Mouse (Mus musculus): Measurements from ENCODE around the gene Mrgprf. TPM values are rescaled to one million over a fixed set of nuclear protein-coding genes. Genes with fewer than 3 reads are reported as not detected.

The Mrgprf gene
- total RNA-seq, 1 experiment, result 0.49 TPM

DNA sequence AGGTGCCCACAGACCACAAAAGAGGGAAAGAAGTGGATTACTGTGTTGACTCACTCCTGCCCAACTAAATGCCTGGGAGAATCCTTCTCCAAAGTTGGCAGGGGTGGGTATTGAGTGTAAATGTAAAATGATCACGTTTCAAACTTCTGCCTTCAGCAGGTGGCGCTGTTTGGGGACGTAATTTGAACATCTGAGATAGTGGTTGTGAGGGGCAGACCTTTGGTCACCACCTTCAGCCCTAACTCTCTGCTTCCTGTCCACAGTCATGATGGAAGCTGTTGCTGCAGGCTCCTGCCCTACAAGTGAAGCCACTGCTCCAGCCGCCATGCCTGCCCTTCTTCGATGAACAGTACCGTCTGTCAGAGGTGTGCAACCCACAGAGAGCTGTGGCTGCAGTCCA lies 6.8 kb upstream of the Mrgprf start:
- no peaks in the 10 kb centered on the region for H3K36me3 ChIP-seq (ENCODE audit: control insufficient read depth, insufficient read depth, low read length, poor library complexity, severe bottlenecking)
- DNase-seq (ENCODE audit: low read depth, low spot score), result peak; percentile 51
- no peaks in the 10 kb centered on the region for H3K4me1 ChIP-seq (ENCODE audit: control insufficient read depth in 2 of 2, insufficient read depth in 2 of 2, low read length in 2 of 2, poor library complexity in 1 of 2)
- in situ Hi-C loops (cut with MboI; ENCODE audit: low sequenced_read_pairs in 2 of 2, unreplicated experiment in 2 of 2), result no loop called here
- TF ChIP-seq ZNF384 (IDR thresholded peaks at IDR 0.05; ENCODE audit: low read depth, low read length) (no peak), CHD2 (IDR thresholded peaks at IDR 0.05; ENCODE audit: low read depth, low read length) (no peak), HCFC1 (IDR thresholded peaks at IDR 0.05; ENCODE audit: borderline replicate concordance, insufficient read depth, low read length) (no peak), MAFK (IDR thresholded peaks at IDR 0.05; ENCODE audit: insufficient read depth, low read depth, low read length) (no peak), ZC3H11A (IDR thresholded peaks at IDR 0.05; ENCODE audit: borderline replicate concordance, low read depth, low read length) (no peak)
- H3K4me3 ChIP-seq (ENCODE audit: insufficient read depth in 1 of 2, low read depth in 1 of 2, low read length in 2 of 2, poor library complexity in 1 of 2, severe bottlenecking in 1 of 2), result no peak overlapping the region
- H3K27ac ChIP-seq (ENCODE audit: insufficient read depth, low read depth, low read length, poor library complexity, severe bottlenecking), result no peak overlapping the region
- no peak overlapping the region for H3K9ac ChIP-seq (ENCODE audit: insufficient read depth, low read depth, low read length, poor library complexity, severe bottlenecking)
- H3K9me3 ChIP-seq (ENCODE audit: control insufficient read depth, insufficient read depth, low read depth, low read length), result no peaks in the 10 kb centered on the region

DNA sequence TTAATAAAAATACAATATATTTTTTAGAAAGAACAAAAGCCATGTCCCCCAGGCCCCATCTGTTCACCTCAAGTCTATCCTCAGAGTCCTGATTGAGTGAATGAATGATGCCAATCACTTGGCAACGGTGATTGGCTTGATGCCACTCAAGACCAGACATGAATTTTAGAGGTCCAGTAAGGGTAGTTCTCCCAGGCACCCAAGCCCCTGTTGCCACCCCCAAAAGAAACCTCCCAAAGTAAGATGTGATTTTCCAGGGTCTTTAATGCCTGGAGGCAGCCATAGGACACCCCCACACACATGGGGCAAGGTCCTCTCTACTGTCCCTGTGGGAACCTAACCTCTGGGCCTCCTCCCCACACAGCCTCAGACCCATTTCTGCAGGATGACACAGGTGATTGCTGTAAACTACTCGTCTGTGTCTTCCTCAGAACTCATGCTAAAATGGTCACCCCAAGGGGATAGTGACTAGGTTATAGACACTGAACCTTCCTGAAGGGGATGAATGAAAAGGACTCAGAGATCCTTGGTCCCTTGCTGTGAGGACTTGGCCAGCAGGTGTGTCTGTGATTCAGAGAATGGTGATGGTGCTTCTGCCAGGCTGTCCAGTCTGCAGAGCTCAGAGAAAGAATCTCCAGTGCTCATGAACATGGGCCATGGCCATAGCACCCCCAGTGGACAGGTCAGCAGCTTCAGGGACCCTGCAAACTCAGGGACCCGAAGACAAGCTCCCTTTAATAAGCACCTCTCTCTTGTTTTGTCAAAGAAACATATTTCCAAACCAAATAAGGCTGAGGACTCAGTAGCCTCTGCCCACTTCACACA lies 1.8 kb upstream of the Mrgprf start:
- no peak for TF ChIP-seq CHD2 (IDR thresholded peaks at IDR 0.05; ENCODE audit: low read depth, low read length)
- no peak for TF ChIP-seq ZC3H11A (IDR thresholded peaks at IDR 0.05; ENCODE audit: borderline replicate concordance, low read depth, low read length)
- TF ChIP-seq ZNF384 (IDR thresholded peaks at IDR 0.05; ENCODE audit: low read depth, low read length), result no peak
- TF ChIP-seq HCFC1 (IDR thresholded peaks at IDR 0.05; ENCODE audit: borderline replicate concordance, insufficient read depth, low read length), result no peak
- TF ChIP-seq MAFK (IDR thresholded peaks at IDR 0.05; ENCODE audit: insufficient read depth, low read depth, low read length), result no peak
- H3K27ac ChIP-seq (ENCODE audit: insufficient read depth, low read depth, low read length, poor library complexity, severe bottlenecking), result no peak overlapping the region
- in situ Hi-C loops (cut with MboI; ENCODE audit: low sequenced_read_pairs in 2 of 2, unreplicated experiment in 2 of 2), result no loop called here
- no peak overlapping the region for H3K4me3 ChIP-seq (ENCODE audit: insufficient read depth in 1 of 2, low read depth in 1 of 2, low read length in 2 of 2, poor library complexity in 1 of 2, severe bottlenecking in 1 of 2)
- peaks cover 0 to 4% of the 10 kb centered on the region in 2 experiments; a peak in 1 of 4 replicates for H3K4me1 ChIP-seq (ENCODE audit: control insufficient read depth in 2 of 2, insufficient read depth in 2 of 2, low read length in 2 of 2, poor library complexity in 1 of 2)
- no peak overlapping the region for H3K9ac ChIP-seq (ENCODE audit: insufficient read depth, low read depth, low read length, poor library complexity, severe bottlenecking)
- H3K9me3 ChIP-seq (ENCODE audit: control insufficient read depth, insufficient read depth, low read depth, low read length), result no peaks in the 10 kb centered on the region
- DNase-seq (ENCODE audit: low read depth, low spot score), result no peak
- H3K36me3 ChIP-seq (ENCODE audit: control insufficient read depth, insufficient read depth, low read length, poor library complexity, severe bottlenecking), result no peaks in the 10 kb centered on the region

DNA sequence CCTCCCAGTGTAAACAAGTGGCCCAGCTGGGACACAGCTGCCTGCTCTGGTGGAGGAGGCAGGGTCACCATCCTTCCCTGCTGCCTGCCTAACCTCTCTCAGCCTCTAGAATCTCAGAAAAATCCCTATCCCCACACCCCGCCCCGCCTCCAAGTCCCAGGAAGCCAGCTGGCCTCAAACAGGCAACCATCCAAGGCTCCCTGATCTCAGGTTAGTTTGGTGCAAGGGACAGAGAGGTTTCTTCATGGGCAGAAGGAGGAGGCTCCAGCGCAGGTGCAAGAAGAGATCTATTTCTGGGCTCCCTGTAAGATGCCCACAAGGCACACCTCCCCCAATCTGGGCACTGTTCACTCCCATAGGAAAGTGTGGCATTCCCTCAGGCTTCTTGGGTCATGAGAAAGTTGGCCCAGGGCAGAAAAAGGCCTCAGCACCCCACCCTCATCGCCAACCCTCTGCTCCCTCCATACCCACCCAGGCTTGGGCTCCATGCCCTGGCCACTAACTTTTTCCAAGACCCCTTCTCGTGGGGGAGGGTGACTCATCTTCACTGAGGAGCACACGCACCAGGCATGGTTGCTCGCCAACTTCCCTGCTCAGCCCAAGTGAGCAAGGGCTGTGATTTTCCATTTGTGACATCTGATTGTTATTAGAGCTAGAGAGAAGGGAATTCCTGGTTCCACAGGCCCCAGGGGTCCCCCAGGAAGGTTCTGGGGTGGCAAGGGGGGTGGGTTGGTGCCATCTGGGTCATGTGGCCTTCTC lies 887 bp upstream of the Mrgprf start:
- in situ Hi-C loops (cut with MboI; ENCODE audit: low sequenced_read_pairs in 2 of 2, unreplicated experiment in 2 of 2), result no loop called here
- Histone ChIP-seq H3K4me3 (ENCODE audit: insufficient read depth in 1 of 2, low read depth in 1 of 2, low read length in 2 of 2, poor library complexity in 1 of 2, severe bottlenecking in 1 of 2) (no peak overlapping the region), H3K9ac (ENCODE audit: insufficient read depth, low read depth, low read length, poor library complexity, severe bottlenecking) (no peak overlapping the region), H3K9me3 (ENCODE audit: control insufficient read depth, insufficient read depth, low read depth, low read length) (no peaks in the 10 kb centered on the region), H3K4me1 (ENCODE audit: control insufficient read depth in 2 of 2, insufficient read depth in 2 of 2, low read length in 2 of 2, poor library complexity in 1 of 2) (peaks cover 0 to 4% of the 10 kb centered on the region in 2 experiments; a peak in 1 of 4 replicates), H3K36me3 (ENCODE audit: control insufficient read depth, insufficient read depth, low read length, poor library complexity, severe bottlenecking) (no peaks in the 10 kb centered on the region), H3K27ac (ENCODE audit: insufficient read depth, low read depth, low read length, poor library complexity, severe bottlenecking) (no peak overlapping the region)
- DNase-seq (ENCODE audit: low read depth, low spot score), result no peak
- TF ChIP-seq HCFC1 (IDR thresholded peaks at IDR 0.05; ENCODE audit: borderline replicate concordance, insufficient read depth, low read length) (no peak), ZC3H11A (IDR thresholded peaks at IDR 0.05; ENCODE audit: borderline replicate concordance, low read depth, low read length) (no peak), CHD2 (IDR thresholded peaks at IDR 0.05; ENCODE audit: low read depth, low read length) (no peak), ZNF384 (IDR thresholded peaks at IDR 0.05; ENCODE audit: low read depth, low read length) (no peak), MAFK (IDR thresholded peaks at IDR 0.05; ENCODE audit: insufficient read depth, low read depth, low read length) (no peak)

DNA sequence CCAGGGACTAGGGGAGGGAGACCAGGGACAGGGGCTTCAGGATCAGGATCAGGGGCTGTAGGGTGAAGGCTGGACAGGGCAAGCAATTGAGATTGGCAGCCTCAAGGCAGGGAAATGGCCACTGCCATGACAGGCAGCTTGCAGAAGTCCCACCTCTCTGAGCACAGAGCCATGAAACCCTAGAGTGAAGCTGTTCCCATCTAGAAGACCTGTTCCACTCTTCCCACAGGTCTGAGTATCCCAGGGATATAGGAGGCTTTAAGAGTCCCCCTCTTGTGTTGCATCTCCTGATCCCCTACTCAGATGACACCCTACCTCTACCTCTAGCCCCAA lies 346 bp downstream of the Mrgprf start:
- in situ Hi-C loops (cut with MboI; ENCODE audit: low sequenced_read_pairs in 2 of 2, unreplicated experiment in 2 of 2), result no loop called here
- Histone ChIP-seq H3K4me3 (ENCODE audit: insufficient read depth in 1 of 2, low read depth in 1 of 2, low read length in 2 of 2, poor library complexity in 1 of 2, severe bottlenecking in 1 of 2) (no peak overlapping the region), H3K9ac (ENCODE audit: insufficient read depth, low read depth, low read length, poor library complexity, severe bottlenecking) (no peak overlapping the region), H3K36me3 (ENCODE audit: control insufficient read depth, insufficient read depth, low read length, poor library complexity, severe bottlenecking) (no peaks in the 10 kb centered on the region), H3K27ac (ENCODE audit: insufficient read depth, low read depth, low read length, poor library complexity, severe bottlenecking) (no peak overlapping the region), H3K9me3 (ENCODE audit: control insufficient read depth, insufficient read depth, low read depth, low read length) (no peaks in the 10 kb centered on the region), H3K4me1 (ENCODE audit: control insufficient read depth in 2 of 2, insufficient read depth in 2 of 2, low read length in 2 of 2, poor library complexity in 1 of 2) (peaks cover 0 to 4% of the 10 kb centered on the region in 2 experiments; a peak in 1 of 4 replicates)
- DNase-seq (ENCODE audit: low read depth, low spot score), result no peak
- TF ChIP-seq ZNF384 (IDR thresholded peaks at IDR 0.05; ENCODE audit: low read depth, low read length) (no peak), MAFK (IDR thresholded peaks at IDR 0.05; ENCODE audit: insufficient read depth, low read depth, low read length) (no peak), HCFC1 (IDR thresholded peaks at IDR 0.05; ENCODE audit: borderline replicate concordance, insufficient read depth, low read length) (no peak), CHD2 (IDR thresholded peaks at IDR 0.05; ENCODE audit: low read depth, low read length) (no peak), ZC3H11A (IDR thresholded peaks at IDR 0.05; ENCODE audit: borderline replicate concordance, low read depth, low read length) (no peak)
